Mouse (Mus musculus) retina, adult 2 months (tissue): ENCODE measurements around the gene Tcf3.

ENCODE experiments used
- DNase-seq: peaks from one replicate; pipeline ENCODE4 v3.0.0-alpha.2; 2012; ENCODE audit warnings: low read depth, low spot score

Tcf3 gene

GRCm38 (mm10) chr10:80437973-80438372, 4.5 kb upstream of the Tcf3 start:
- DNase-seq: no peak

- no peak for DNase-seq
These were observed 2.8 kb upstream of the Tcf3 start for GRCm38 (mm10) chr10:80436276-80436675.

- no peak for DNase-seq
These were observed 2.3 kb upstream of the Tcf3 start for GRCm38 (mm10) chr10:80435764-80436163.

- DNase-seq: no peak
These were observed 1.4 kb upstream of the Tcf3 start for GRCm38 (mm10) chr10:80434823-80435222.

GRCm38 (mm10) chr10:80434233-80434592, 766 bp upstream of the Tcf3 start:
- DNase-seq: no peak

- DNase-seq: no peak
These were observed 423 bp downstream of the Tcf3 start for GRCm38 (mm10) chr10:80432936-80433512.

GRCm38 (mm10) chr10:80432387-80432785, 1.1 kb downstream of the Tcf3 start:
- DNase-seq: no peak

- no peak for DNase-seq
These were observed 1.7 kb downstream of the Tcf3 start for GRCm38 (mm10) chr10:80431570-80432386.

- DNase-seq: no peak
These were observed 3.0 kb downstream of the Tcf3 start for GRCm38 (mm10) chr10:80430375-80430980.

GRCm38 (mm10) chr10:80429800-80430199, 3.6 kb downstream of the Tcf3 start:
- DNase-seq: no peak

GRCm38 (mm10) chr10:80425041-80425440, 8.4 kb downstream of the Tcf3 start:
- DNase-seq: no peak

GRCm38 (mm10) chr10:80423562-80423961, 9.9 kb downstream of the Tcf3 start:
- no peak for DNase-seq

GRCm38 (mm10) chr10:80421651-80422472, 11.6 kb downstream of the Tcf3 start:
- no peak for DNase-seq

- DNase-seq: no peak
These were observed 12.2 kb downstream of the Tcf3 start for GRCm38 (mm10) chr10:80421208-80421607.

- no peak for DNase-seq
These were observed 12.7 kb downstream of the Tcf3 start for GRCm38 (mm10) chr10:80420729-80421128.

- DNase-seq: no peak
These were observed 14.0 kb downstream of the Tcf3 start for GRCm38 (mm10) chr10:80419419-80419818.

- no peak for DNase-seq
These were observed 15.1 kb downstream of the Tcf3 start for GRCm38 (mm10) chr10:80418311-80418710.

GRCm38 (mm10) chr10:80417841-80418240, 15.6 kb downstream of the Tcf3 start:
- DNase-seq: no peak

- no peak for DNase-seq
These were observed 16.1 kb downstream of the Tcf3 start for GRCm38 (mm10) chr10:80417371-80417770.

- no peak for DNase-seq
These were observed 17.9 kb downstream of the Tcf3 start for GRCm38 (mm10) chr10:80415566-80415965.

GRCm38 (mm10) chr10:80412656-80413541, 20.5 kb downstream of the Tcf3 start:
- no peak for DNase-seq
